Mouse (Mus musculus) gastrocnemius, adult 2 months (tissue): ENCODE data around the gene Borcs8. TPM values are rescaled to one million over a fixed set of nuclear protein-coding genes. Genes with fewer than 3 reads are reported as not detected.

Experiments
- DNase-seq: peaks from one replicate; pipeline ENCODE4 v3.0.0; 2022
- H3K27ac ChIP-seq: fragments of 200-600 bp; 2 replicates; pipeline ENCODE4 v1.8.1; 2022; ENCODE audit warnings: mild to moderate bottlenecking
- H3K4me3 ChIP-seq: fragments of 200-600 bp; 2 replicates; pipeline ENCODE4 v1.8.1; 2022; ENCODE audit warnings: mild to moderate bottlenecking, moderate library complexity
- CTCF ChIP-seq: fragments of 200-600 bp; IDR thresholded peaks from 2 replicates; pipeline ENCODE4 v1.8.1; 2022; ENCODE audit warnings: antibody characterized with exemption, mild to moderate bottlenecking, moderate library complexity
- intact Hi-C: fragments of 180-260 bp; cut with DNase I; formaldehyde crosslinking; loops from one replicate; pipeline ENCODE4 v1.15.1; 2025
- microRNA-seq: library from miRNA; unstranded; fragments of <30 nt; microRNA quantifications from one replicate; pipeline ENCODE4 v1.2.0, GENCODE M21; 2021
- total RNA-seq, 2 experiments: library from RNA; stranded (reverse); gene quantifications; 2 replicates each; pipeline ENCODE4 v1.2.3; 2021

Borcs8 gene
- total RNA-seq, 2 experiments from 2014 or later: 11.6 to 14.8 TPM

GRCm38 (mm10) chr8:70195762-70196161 is 56.5 kb downstream of the Borcs8 start:
- intact Hi-C loops: no loop called here
- TF ChIP-seq CTCF: peak; percentile 11; the same call in 1 of the 2 replicates
- Histone ChIP-seq H3K4me3 (no peak overlapping the region), H3K27ac (no peak overlapping the region)
- DNase-seq: no peak

Small RNA genes within 50 kb of the gene (microRNA-seq; reads per million reads assigned to microRNA genes)
- gene Mir7066: not detected

Other genes with a start within 250 kb of the Borcs8 start
- not detected for gene Tssk6, start 237.3 kb upstream of the Borcs8 start, total RNA-seq
- gene Ndufa13, start 236.9 kb upstream of the Borcs8 start, total RNA-seq: 100 to 1,000 TPM; 312 to 399 TPM
- gene Yjefn3, start 236.8 kb upstream of the Borcs8 start, total RNA-seq: 10 to 100 TPM in 1 of 2 experiments, 1 to 10 TPM in 1; 9.5 to 14.5 TPM
- 10 to 100 TPM; 26.5 to 32.6 TPM for gene Gatad2a, start 143.1 kb upstream of the Borcs8 start, total RNA-seq
- 10 to 100 TPM; 24.8 to 31.0 TPM for gene Mau2, start 96.8 kb upstream of the Borcs8 start, total RNA-seq
- gene Sugp1, start 96.7 kb upstream of the Borcs8 start, total RNA-seq: 10 to 100 TPM; 16.8 to 21.0 TPM
- 1 to 10 TPM in 1 of 2 experiments, under 1 TPM in 1; 0.33 to 1.0 TPM for gene Tm6sf2, start 66.6 kb upstream of the Borcs8 start, total RNA-seq
- under 1 TPM in 1 of 2 experiments, not detected in 1; 0.08 TPM for gene Hapln4, start 56.0 kb upstream of the Borcs8 start, total RNA-seq
- not detected for gene Ncan, start 18.6 kb upstream of the Borcs8 start, total RNA-seq
- gene Nr2c2ap, start 8.2 kb upstream of the Borcs8 start, total RNA-seq: 1 to 10 TPM; 4.3 to 6.5 TPM
- 10 to 100 TPM in 1 of 2 experiments, 1 to 10 TPM in 1; 7.5 to 10.7 TPM for gene Rfxank, start 345 bp upstream of the Borcs8 start, total RNA-seq
- under 1 TPM; 0.31 to 0.56 TPM for gene Mef2b, start 212 bp downstream of the Borcs8 start, total RNA-seq
- 10 to 100 TPM; 81.1 to 86.2 TPM for gene Tmem161a, start 32.9 kb downstream of the Borcs8 start, total RNA-seq
- 10 to 100 TPM; 27.5 to 33.3 TPM for gene Slc25a42, start 72.8 kb downstream of the Borcs8 start, total RNA-seq
- gene Sugp2, start 94.7 kb downstream of the Borcs8 start, total RNA-seq: 10 to 100 TPM; 41.8 to 50.7 TPM
- 1 to 10 TPM; 7.6 to 9.7 TPM for gene Armc6, start 95.0 kb downstream of the Borcs8 start, total RNA-seq
- 1 to 10 TPM; 3.8 to 4.3 TPM for gene Homer3, start 143.3 kb downstream of the Borcs8 start, total RNA-seq
- gene Ddx49, start 163.0 kb downstream of the Borcs8 start, total RNA-seq: 10 to 100 TPM; 29.9 to 30.0 TPM
- 100 to 1,000 TPM; 118 to 128 TPM for gene Cope, start 163.0 kb downstream of the Borcs8 start, total RNA-seq
- 10 to 100 TPM; 14.0 to 23.3 TPM for gene Cers1, start 176.3 kb downstream of the Borcs8 start, total RNA-seq
- gene Gdf1, start 190.3 kb downstream of the Borcs8 start, total RNA-seq: 1 to 10 TPM in 1 of 2 experiments, not detected in 1; 1.0 TPM
- 10 to 100 TPM; 28.1 to 35.1 TPM for gene Upf1, start 213.8 kb downstream of the Borcs8 start, total RNA-seq
- gene Comp, start 234.1 kb downstream of the Borcs8 start, total RNA-seq: 10 to 100 TPM in 1 of 2 experiments, 1 to 10 TPM in 1; 5.5 to 31.2 TPM